Mouse (Mus musculus) forebrain, embryonic 15.5 days (tissue): ENCODE measurements around the gene Tbx10. TPM values are rescaled to one million over a fixed set of nuclear protein-coding genes. Genes with fewer than 3 reads are reported as not detected.

ENCODE experiments used
- polyA plus RNA-seq: library from polyadenylated mRNA; unstranded; fragments of >200 nt; fragmentation: Nextera tagmentation; extraction: Ambion mirVana; gene quantifications from 2 replicates; pipeline ENCODE4 v1.2.1, GENCODE M21; 2015

Gene Tbx10
- polyA plus RNA-seq, 1 experiment from 2014 or later = 0.13 TPM

Other genes with a start within 250 kb of the Tbx10 start
- gene Kmt5b, start 225.3 kb upstream of the Tbx10 start, polyA plus RNA-seq = 52.3 and 62.9 TPM in 2 replicates
- gene Chka, start 141.0 kb upstream of the Tbx10 start, polyA plus RNA-seq = 62.4 and 62.5 TPM in 2 replicates
- gene Tcirg1, start 85.6 kb upstream of the Tbx10 start, polyA plus RNA-seq = 11.9 and 13.3 TPM in 2 replicates
- 195 and 201 TPM in 2 replicates for gene Ndufs8, start 80.0 kb upstream of the Tbx10 start, polyA plus RNA-seq
- gene Aldh3b1, start 62.9 kb upstream of the Tbx10 start, polyA plus RNA-seq = 1.5 and 1.8 TPM in 2 replicates
- 6.6 and 6.9 TPM in 2 replicates for gene Unc93b1, start 57.6 kb upstream of the Tbx10 start, polyA plus RNA-seq
- not detected in 2 replicates for gene Aldh3b3, start 34.1 kb upstream of the Tbx10 start, polyA plus RNA-seq
- 0.22 and 0.28 TPM in 2 replicates for gene Aldh3b2, start 20.4 kb upstream of the Tbx10 start, polyA plus RNA-seq
- gene Acy3, start 6.2 kb upstream of the Tbx10 start, polyA plus RNA-seq = 1.3 and 1.4 TPM in 2 replicates
- 36.0 and 40.8 TPM in 2 replicates for gene Nudt8, start 7.8 kb downstream of the Tbx10 start, polyA plus RNA-seq
- gene Gm49405, start 7.9 kb downstream of the Tbx10 start, polyA plus RNA-seq = 6.8 and 7.6 TPM in 2 replicates
- gene Doc2g, start 10.6 kb downstream of the Tbx10 start, polyA plus RNA-seq = 9.0 and 11.1 TPM in 2 replicates
- gene Ndufv1, start 20.1 kb downstream of the Tbx10 start, polyA plus RNA-seq = 225 and 228 TPM in 2 replicates
- 421 and 426 TPM in 2 replicates for gene Gstp1, start 45.2 kb downstream of the Tbx10 start, polyA plus RNA-seq
- 1.3 and 4.6 TPM in 2 replicates for gene Gstp2, start 53.3 kb downstream of the Tbx10 start, polyA plus RNA-seq
- not detected in 2 replicates for gene Gstp3, start 66.8 kb downstream of the Tbx10 start, polyA plus RNA-seq
- not detected in 2 replicates for gene Cabp2, start 88.8 kb downstream of the Tbx10 start, polyA plus RNA-seq
- gene Cdk2ap2, start 104.4 kb downstream of the Tbx10 start, polyA plus RNA-seq = 82.1 and 83.2 TPM in 2 replicates
- gene Pitpnm1, start 107.2 kb downstream of the Tbx10 start, polyA plus RNA-seq = 40.7 and 47.2 TPM in 2 replicates
- 90.1 and 92.5 TPM in 2 replicates for gene Aip, start 133.1 kb downstream of the Tbx10 start, polyA plus RNA-seq
- gene Gpr152, start 147.0 kb downstream of the Tbx10 start, polyA plus RNA-seq = not detected in 2 replicates
- gene Cabp4, start 151.3 kb downstream of the Tbx10 start, polyA plus RNA-seq = 0.10 and 0.15 TPM in 2 replicates
- gene Coro1b, start 155.9 kb downstream of the Tbx10 start, polyA plus RNA-seq = 144 and 145 TPM in 2 replicates
- 0.59 and 1.1 TPM in 2 replicates for gene Ptprcap, start 160.9 kb downstream of the Tbx10 start, polyA plus RNA-seq
- 54.1 and 54.6 TPM in 2 replicates for gene Rps6kb2, start 170.6 kb downstream of the Tbx10 start, polyA plus RNA-seq
- 3.4 and 4.2 TPM in 2 replicates for gene Carns1, start 182.7 kb downstream of the Tbx10 start, polyA plus RNA-seq
- gene Tbc1d10c, start 198.5 kb downstream of the Tbx10 start, polyA plus RNA-seq = 0.70 and 0.86 TPM in 2 replicates
- 560 and 578 TPM in 2 replicates for gene Ppp1ca, start 199.3 kb downstream of the Tbx10 start, polyA plus RNA-seq
- gene Rad9a, start 208.9 kb downstream of the Tbx10 start, polyA plus RNA-seq = 22.6 and 25.2 TPM in 2 replicates
- 0.39 and 0.43 TPM in 2 replicates for gene Clcf1, start 221.5 kb downstream of the Tbx10 start, polyA plus RNA-seq
- gene AC109138.7, start 221.6 kb downstream of the Tbx10 start, polyA plus RNA-seq = not detected in 2 replicates
- 17.2 and 18.1 TPM in 2 replicates for gene Pold4, start 239.1 kb downstream of the Tbx10 start, polyA plus RNA-seq